Mouse (Mus musculus) intestine, embryonic 14.5 days (tissue): ENCODE measurements around the gene Fntb. TPM values are rescaled to one million over a fixed set of nuclear protein-coding genes. Genes with fewer than 3 reads are reported as not detected.

Experiments
- ATAC-seq: fragments of 200-750 bp; cut with Nextera tagmentation; replicated peaks from 2 replicates; pipeline ENCODE4 v1.8.0; 2017; ENCODE audit warnings: low read depth, moderate number of reproducible peaks, moderate TSS enrichment, moderate library complexity; ENCODE audit not compliant: low FRiP score, low TSS enrichment
- DNase-seq: peaks from one replicate; pipeline ENCODE4 v3.0.0-alpha.2; 2018; ENCODE audit warnings: low spot score
- H3K27ac ChIP-seq: fragments of 300-500 bp; sonication (generic); 2 replicates; pipeline ENCODE4 v1.5.1; 2014; ENCODE audit warnings: low read depth, mild to moderate bottlenecking, control low read depth
- H3K27me3 ChIP-seq: fragments of 300-500 bp; sonication (generic); replicated peaks from 2 replicates; pipeline ENCODE4 v1.6.1; 2014; ENCODE audit warnings: low read length, control low read depth; ENCODE audit not compliant: control insufficient read depth, insufficient read depth
- H3K36me3 ChIP-seq: fragments of 300-500 bp; sonication (generic); 2 replicates; pipeline ENCODE4 v1.6.1; 2014; ENCODE audit warnings: low read length, control low read depth; ENCODE audit not compliant: control insufficient read depth, insufficient read depth
- H3K4me1 ChIP-seq: fragments of 300-500 bp; sonication (generic); replicated peaks from 2 replicates; pipeline ENCODE4 v1.6.1; 2014; ENCODE audit warnings: low read length, control low read depth, mixed read lengths; ENCODE audit not compliant: control insufficient read depth, insufficient read depth
- H3K4me2 ChIP-seq: fragments of 300-500 bp; sonication (generic); 2 replicates; pipeline ENCODE4 v1.6.1; 2014; ENCODE audit warnings: low read length
- H3K4me3 ChIP-seq: fragments of 300-500 bp; sonication (generic); 2 replicates; pipeline ENCODE4 v1.5.1; 2014; ENCODE audit warnings: low read depth, low read length, control low read depth, mixed read lengths
- H3K9ac ChIP-seq: fragments of 300-500 bp; sonication (generic); 2 replicates; pipeline ENCODE4 v1.6.1; 2014; ENCODE audit warnings: mild to moderate bottlenecking, low read length
- H3K9me3 ChIP-seq: fragments of 300-500 bp; sonication (generic); 2 replicates; pipeline ENCODE4 v1.6.1; 2016; ENCODE audit warnings: low read length, control low read depth; ENCODE audit not compliant: control insufficient read depth
- WGBS: fragments of 180-500 bp; shearing (Covaris S2); extraction: QIAGEN DNeasy Blood & Tissue Kit; methylation state at CpG from one replicate; pipeline ENCODE4 v1.1.7; 2014; 5-methylcytosine and 5-hydroxymethylcytosine counted together
- polyA plus RNA-seq: library from polyadenylated mRNA; unstranded; fragments of >200 nt; fragmentation: Nextera tagmentation; extraction: Ambion mirVana; gene quantifications from 2 replicates; pipeline ENCODE4 v1.2.1, GENCODE M21; 2014

Fntb gene
- polyA plus RNA-seq, 1 experiment from 2014 or later, result 39.3 TPM

DNA sequence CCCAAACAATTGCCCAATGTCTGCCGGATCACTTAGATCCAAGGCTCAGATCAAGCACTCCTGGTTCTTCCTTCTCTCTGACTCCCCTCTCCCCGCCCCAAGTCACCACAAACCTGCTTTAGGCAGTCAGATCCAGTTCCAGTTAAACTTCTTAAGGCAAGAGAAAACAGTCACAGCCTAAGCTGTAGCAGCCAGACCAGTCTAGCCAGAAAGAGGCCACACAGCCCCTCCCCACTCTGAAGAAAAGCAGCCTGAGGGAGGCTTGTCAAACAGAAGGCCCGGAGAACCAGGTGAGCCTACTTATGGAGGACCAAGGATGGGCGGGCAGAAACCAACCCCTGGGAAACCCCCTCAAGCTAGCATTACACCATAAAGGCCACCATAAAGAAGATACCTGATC, 52.7 kb downstream of the Fntb start:
- DNase-seq (peak; percentile 65), ATAC-seq (peak; percentile 53)
- Histone ChIP-seq H3K27me3 (no peaks in the 10 kb centered on the region; the same call in 1 of the 2 replicates), H3K4me2 (no peak overlapping the region; the same call in 1 of the 2 replicates), H3K4me3 (no peak overlapping the region), H3K36me3 (no peaks in the 10 kb centered on the region), H3K9ac (no peak overlapping the region), H3K9me3 (no peaks in the 10 kb centered on the region), H3K27ac (peak overlapping the region; percentile 70), H3K4me1 (peaks cover 31% of the 10 kb centered on the region)
- 58% methylated on average over 4 of the region's 4 CpGs for WGBS

DNA sequence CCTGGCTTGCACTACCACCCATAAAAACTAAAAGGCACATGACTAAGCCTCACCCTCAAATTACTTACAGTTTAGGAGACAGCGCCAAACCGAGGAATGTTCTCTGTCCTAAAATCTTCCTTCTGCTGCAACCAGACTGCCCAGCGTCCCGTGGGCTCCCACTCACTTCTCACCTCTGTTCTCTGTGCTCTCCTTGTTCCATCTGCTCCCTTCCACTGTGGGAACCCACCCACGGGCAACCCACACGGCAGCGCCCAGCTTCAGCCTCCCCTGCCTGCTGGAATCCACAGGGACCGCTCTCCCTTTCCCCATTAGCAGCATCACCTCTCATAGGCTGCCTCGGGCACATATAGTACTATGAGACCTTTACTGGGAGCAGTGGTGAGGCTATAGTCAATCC, 53.5 kb downstream of the Fntb start:
- H3K27ac ChIP-seq, result no peak overlapping the region
- 80% methylated on average over 9 of the region's 9 CpGs for WGBS
- no peak for ATAC-seq

DNA sequence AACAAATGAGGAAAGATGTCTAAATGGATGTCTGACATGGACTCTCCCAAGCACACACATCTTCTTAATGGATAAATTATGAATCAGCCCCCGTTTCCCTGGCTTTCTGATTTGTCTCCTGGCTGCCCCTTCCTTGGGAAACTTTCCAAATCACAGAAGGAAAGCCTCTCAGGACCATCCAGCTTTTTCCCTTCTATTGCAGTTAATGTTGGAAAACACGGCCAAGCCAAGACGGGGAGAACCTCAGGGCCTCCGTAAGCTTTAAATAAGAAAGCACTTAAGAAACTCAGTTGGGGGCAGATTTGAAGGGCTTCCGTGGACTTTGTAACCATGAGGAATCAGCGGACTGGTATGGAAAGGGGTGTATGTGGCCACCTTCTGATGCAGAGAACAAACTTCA, 54.4 kb downstream of the Fntb start:
- WGBS, result 61% methylated on average over 6 of the region's 6 CpGs
- Histone ChIP-seq H3K4me2 (no peak overlapping the region), H3K9me3 (no peaks in the 10 kb centered on the region), H3K4me3 (no peak overlapping the region), H3K9ac (no peak overlapping the region), H3K4me1 (peaks cover 31% of the 10 kb centered on the region), H3K36me3 (no peaks in the 10 kb centered on the region), H3K27me3 (peaks cover 2% of the 10 kb centered on the region; the same call in 1 of the 2 replicates), H3K27ac (no peak overlapping the region)
- DNase-seq, result no peak
- ATAC-seq, result no peak

More for the DNA sequence above, 53.5 kb downstream of the Fntb start:
- Histone ChIP-seq H3K36me3 (no peaks in the 10 kb centered on the region), H3K4me1 (peaks cover 31% of the 10 kb centered on the region), H3K27me3 (no peaks in the 10 kb centered on the region; the same call in 1 of the 2 replicates), H3K9me3 (no peaks in the 10 kb centered on the region), H3K4me3 (no peak overlapping the region), H3K4me2 (no peak overlapping the region), H3K9ac (no peak overlapping the region)
- no peak for DNase-seq

DNA sequence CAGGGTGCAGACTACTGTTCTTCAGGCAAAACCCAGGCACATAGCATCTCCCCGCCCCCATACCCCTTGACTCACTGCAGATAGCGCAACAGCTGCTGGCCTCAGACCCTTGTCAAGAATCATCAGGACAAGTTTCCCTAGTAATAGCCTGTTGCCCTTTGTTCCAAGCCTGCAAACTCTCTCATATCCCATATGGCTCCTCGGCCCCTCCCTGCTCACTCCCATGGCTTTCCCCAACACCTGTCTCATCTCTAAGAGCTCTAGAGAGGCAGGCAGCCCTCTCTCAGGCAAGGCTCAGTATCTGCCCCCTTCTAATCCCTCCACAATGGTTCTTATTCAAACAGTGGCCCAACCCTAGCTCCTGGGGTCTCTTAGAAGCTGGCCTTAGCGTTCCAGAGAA, 55.2 kb downstream of the Fntb start:
- peak overlapping the region; percentile 77 for H3K4me2 ChIP-seq
- peak; percentile 21; the same call in 1 of the 2 replicates for ATAC-seq
- 0 out of 2 replicates have a peak overlapping the region, but pooled peaks have one; percentile 11 for H3K27ac ChIP-seq

DNA sequence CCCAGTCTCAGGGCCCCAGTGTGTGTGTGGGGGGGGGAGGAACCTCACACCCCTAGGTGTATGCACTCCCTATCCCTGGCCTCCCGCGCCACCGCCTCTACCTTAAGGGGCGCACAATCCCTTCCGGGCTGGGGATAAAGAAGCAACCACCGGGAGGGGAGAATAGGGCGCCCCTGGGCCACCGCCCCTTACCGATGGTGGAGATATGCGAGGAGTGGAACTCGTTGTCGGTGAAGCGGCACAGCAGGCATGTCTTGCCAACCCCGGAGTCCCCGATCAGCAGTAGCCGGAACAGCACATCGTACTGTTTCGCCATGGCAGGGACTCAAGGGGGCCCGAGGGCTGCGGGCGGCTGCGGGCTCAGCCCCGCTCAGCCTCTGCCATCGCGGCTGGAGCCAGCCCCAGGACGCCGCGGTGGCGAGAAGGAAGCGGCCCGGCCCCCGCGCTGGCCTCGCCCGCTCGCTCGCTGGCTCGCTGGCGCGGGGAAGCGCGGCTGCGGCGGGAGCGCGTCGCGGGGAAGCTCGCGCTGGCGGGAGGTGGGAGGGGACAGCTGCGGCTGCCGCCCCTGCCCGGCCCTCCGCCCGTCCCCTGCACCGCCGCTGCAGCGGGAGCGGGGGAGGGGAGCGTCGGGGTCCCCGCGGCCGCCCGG, 56.7 kb downstream of the Fntb start:
- Histone ChIP-seq H3K27ac (no peak overlapping the region), H3K36me3 (no peaks in the 10 kb centered on the region), H3K4me2 (peak overlapping the region; percentile 77), H3K4me1 (peaks cover 31% of the 10 kb centered on the region), H3K27me3 (peaks cover 4% of the 10 kb centered on the region; the same call in 1 of the 2 replicates), H3K4me3 (peak overlapping the region; percentile 67), H3K9ac (peak overlapping the region; percentile 69), H3K9me3 (no peaks in the 10 kb centered on the region)
- WGBS, result under 1% methylated on average over 54 of the region's 66 CpGs
- peak; percentile 79 for DNase-seq
- ATAC-seq, result peak; percentile 53

More for the DNA sequence above, 55.2 kb downstream of the Fntb start:
- H3K4me3 ChIP-seq, result no peak overlapping the region
- no peak for DNase-seq
- peaks cover 4% of the 10 kb centered on the region; the same call in 1 of the 2 replicates for H3K27me3 ChIP-seq
- 43% methylated on average over 4 of the region's 4 CpGs for WGBS
- H3K36me3 ChIP-seq, result no peaks in the 10 kb centered on the region
- peaks cover 31% of the 10 kb centered on the region for H3K4me1 ChIP-seq
- no peak overlapping the region for H3K9ac ChIP-seq
- H3K9me3 ChIP-seq, result no peaks in the 10 kb centered on the region

DNA sequence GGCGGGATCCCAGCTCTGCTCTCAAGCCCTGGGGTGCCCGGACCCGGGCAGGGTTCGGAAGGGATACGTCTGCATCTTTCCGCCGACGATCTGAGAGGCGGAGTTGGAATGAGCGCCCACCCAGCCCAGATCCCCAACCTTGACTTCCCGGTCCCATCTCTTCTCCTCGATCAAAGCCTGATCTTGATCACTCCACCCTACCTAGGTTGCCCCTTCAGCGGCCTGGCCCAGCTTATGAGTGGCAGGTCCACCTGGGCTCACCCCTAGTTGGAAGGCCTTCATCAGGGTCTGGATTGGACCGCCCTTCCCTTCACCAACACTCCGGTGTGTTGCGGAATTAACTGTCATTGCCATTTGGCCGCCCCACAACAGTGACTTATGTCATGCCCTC, 57.3 kb downstream of the Fntb start, which contains the start of gene Rab15:
Gene Rab15, minus strand, starts transcription at position 258 of the 391 bp plus-strand sequence.
- WGBS, result 2% methylated on average over 17 of the region's 17 CpGs
- Histone ChIP-seq H3K4me3 (peak within 1 kb of the TSS; percentile 67), H3K27ac (no peak within 1 kb of the TSS), H3K4me2 (peak within 1 kb of the TSS; percentile 77), H3K36me3 (no peaks in the 10 kb centered on the region), H3K9ac (peak within 1 kb of the TSS; percentile 69), H3K9me3 (no peaks in the 10 kb centered on the region), H3K27me3 (peaks cover 4% of the 10 kb centered on the region; the same call in 1 of the 2 replicates), H3K4me1 (peaks cover 31% of the 10 kb centered on the region)
- DNase-seq, result peak; percentile 72
- peak; percentile 6; the same call in 1 of the 2 replicates for ATAC-seq

DNA sequence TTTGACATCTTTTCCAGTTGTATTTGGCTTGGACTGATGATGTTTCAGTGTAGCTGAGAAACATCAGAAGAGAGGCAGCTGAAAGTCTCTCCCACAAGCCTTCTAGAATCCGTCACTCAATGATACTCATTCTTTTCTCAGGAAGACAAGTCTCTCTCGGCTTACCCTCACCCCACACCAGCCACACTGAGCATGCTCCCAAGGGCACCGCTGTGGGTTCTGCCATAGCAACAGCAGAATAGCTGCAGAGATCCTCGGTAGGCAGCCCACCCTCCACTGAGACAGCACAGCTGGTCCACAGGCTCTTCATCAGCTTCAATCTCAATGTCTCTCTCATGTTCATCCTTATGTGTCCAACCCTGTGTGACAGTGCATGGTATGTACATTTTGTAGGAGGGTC, 59.9 kb downstream of the Fntb start:
- H3K4me1 ChIP-seq, result peaks cover 17% of the 10 kb centered on the region
- H3K4me2 ChIP-seq, result no peak overlapping the region
- H3K4me3 ChIP-seq, result no peak overlapping the region
- WGBS, result 80% methylated on average over 4 of the region's 4 CpGs
- H3K27ac ChIP-seq, result no peak overlapping the region
- peaks cover 4% of the 10 kb centered on the region; the same call in 1 of the 2 replicates for H3K27me3 ChIP-seq
- no peaks in the 10 kb centered on the region for H3K9me3 ChIP-seq
- H3K36me3 ChIP-seq, result no peaks in the 10 kb centered on the region
- DNase-seq (no peak), ATAC-seq (no peak)
- H3K9ac ChIP-seq, result no peak overlapping the region

DNA sequence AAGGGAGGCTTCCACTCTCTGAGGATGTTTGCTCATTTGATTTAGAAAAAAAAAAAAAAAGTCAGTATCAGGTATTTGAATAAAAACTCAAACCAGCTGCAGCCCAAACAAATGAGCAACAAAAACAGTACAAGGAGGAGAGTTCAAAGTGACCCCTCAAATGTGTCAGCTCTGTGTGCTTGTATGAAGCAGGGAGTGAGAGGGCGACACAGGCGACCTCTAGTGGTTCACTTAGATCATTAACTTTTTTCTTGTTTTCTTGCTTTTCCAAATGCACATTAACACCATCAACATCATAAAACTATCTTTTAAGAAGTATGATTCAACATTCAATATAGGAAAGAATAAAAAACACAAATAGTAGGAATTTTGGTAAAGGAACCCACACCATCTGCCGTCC, 67.3 kb downstream of the Fntb start:
- Histone ChIP-seq H3K9me3 (no peaks in the 10 kb centered on the region), H3K4me2 (no peak overlapping the region), H3K4me3 (no peak overlapping the region), H3K36me3 (no peaks in the 10 kb centered on the region), H3K27me3 (no peaks in the 10 kb centered on the region), H3K27ac (no peak overlapping the region), H3K9ac (no peak overlapping the region), H3K4me1 (no peaks in the 10 kb centered on the region)
- ATAC-seq, result no peak
- WGBS, result 6% methylated on average over 3 of the region's 3 CpGs
- no peak for DNase-seq
